In genomic region chr11:95533484-95534160, GRCm38 (mm10) we compare ENCODE assay signal across 8 mouse cellular contexts. TPM values are rescaled to one million over a fixed set of nuclear protein-coding genes. Genes with fewer than 3 reads are reported as not detected.
DNase-seq lines count a peak whose midpoint lies in the region; ATAC-seq lines count a peak whose summit lies in the region.

No protein-coding gene starts in this region.

- DNase-seq in adrenal gland, adult (ENCODE audit: inconsistent age in 2 of 2, low spot score in 1 of 2), result peak; percentile 89 to 96
- peak; percentile 94 for DNase-seq in embryo, embryonic 10 days (ENCODE audit: low spot score)
- DNase-seq in gastrocnemius, postnatal 14 days, result peak; percentile 94
- peak; percentile 73 for DNase-seq in induced T-regulatory cell, adult 2 months (ENCODE audit: low read depth)
- peak; percentile 77 to 91 for DNase-seq in left cerebral cortex, postnatal 10 days (ENCODE audit: extremely low spot score in 1 of 2, low spot score in 2 of 2)
- DNase-seq in right cerebral cortex, postnatal 14 days, result peak; percentile 93
- DNase-seq in urinary bladder, postnatal 14 days (ENCODE audit: low spot score), result peak; percentile 93

- peak; percentile 81 for ATAC-seq in megakaryocyte-erythroid progenitor cell, adult 5-6 weeks (replicated peaks; ENCODE audit: low FRiP score, low TSS enrichment, poor library complexity, severe bottlenecking)

- intact Hi-C loops in gastrocnemius, postnatal 14 days (cut with DNase I; ENCODE audit: low total_unique reads), result loop anchor here (2.0 kb wide), 2 partner anchors 53 to 117 kb away; partner anchors contain the start of gene Ngfr
- intact Hi-C loops in left cerebral cortex, postnatal 10 days (cut with DNase I), result loop anchor here (1.0 to 2.0 kb wide), 2 partner anchors 53 to 116 kb away; partner anchors contain the start of gene Ngfr

RNA-seq across cellular contexts. Expression of gene Nxph3, which starts 19.3 kb away (rescaled TPM):
- 1 to 10 TPM in 1 of 2 experiments, under 1 TPM in 1; 0.70 to 1.2 TPM for total RNA-seq in gastrocnemius, postnatal 14 days (2021)
- 10 to 100 TPM; 35.6 to 41.7 TPM for total RNA-seq in left cerebral cortex, postnatal 10 days (2021)
- total RNA-seq in megakaryocyte-erythroid progenitor cell, adult 5-6 weeks (2014; fragmentation: Nextera tagmentation), result not detected in 2 replicates
- not detected in 2 replicates for total RNA-seq in megakaryocyte-erythroid progenitor cell, adult 5-6 weeks (2017)

RNA-seq across cellular contexts. Expression of gene Ngfr, which starts 53.9 kb away (rescaled TPM):
- 1 to 10 TPM; 1.5 to 4.3 TPM for total RNA-seq in gastrocnemius, postnatal 14 days (2021)
- total RNA-seq in left cerebral cortex, postnatal 10 days (2021), result 1 to 10 TPM; 1.9 to 2.1 TPM
- total RNA-seq in megakaryocyte-erythroid progenitor cell, adult 5-6 weeks (2014; fragmentation: Nextera tagmentation), result not detected in 2 replicates
- not detected in 2 replicates for total RNA-seq in megakaryocyte-erythroid progenitor cell, adult 5-6 weeks (2017)

Comparison
In these comparisons a context has a peak if more than half of its experiments do, and no peak if none do; other contexts are left out.
1. Peak in every context shown above with its lines: DNase-seq and ATAC-seq.
2. RNA of gene Nxph3, which starts 19.3 kb away (total RNA-seq): 35.6 to 41.7 TPM in left cerebral cortex, postnatal 10 days; 0.70 to 1.2 TPM in gastrocnemius, postnatal 14 days and not detected in megakaryocyte-erythroid progenitor cell, adult 5-6 weeks; every median in the first group is over 10 times any median in the second.